Mouse (Mus musculus) c-Kit-positive CD71-negative TER-119-negative erythroid progenitor cells, embryonic 14.5 days (primary cell): Measurements from ENCODE around the gene Cacna2d3.

Source experiments
- DNase-seq: peaks from one replicate; pipeline ENCODE4 v3.0.0-alpha.2; 2013; ENCODE audit warnings: low read depth

Gene Cacna2d3

DNA sequence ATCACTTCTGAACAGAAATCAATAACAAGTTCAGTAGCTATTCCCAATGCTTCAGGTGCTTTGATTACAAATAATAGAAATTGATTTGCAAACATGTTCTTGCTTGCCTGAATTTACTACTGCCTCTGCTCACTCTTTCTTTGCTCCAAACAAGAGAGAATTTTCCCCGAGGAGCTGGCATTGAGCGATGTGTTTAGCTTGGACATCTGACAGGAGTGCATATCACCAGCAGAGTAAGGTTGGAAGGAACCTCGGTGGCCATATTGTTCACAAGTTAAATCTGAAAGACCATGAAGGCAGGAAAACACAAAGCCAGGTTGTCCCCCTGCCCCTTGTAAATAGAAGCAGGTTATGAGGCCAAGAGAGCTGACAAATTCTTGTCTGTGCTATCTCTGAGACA, 561.9 kb downstream of the Cacna2d3 start:
- no peak for DNase-seq

DNA sequence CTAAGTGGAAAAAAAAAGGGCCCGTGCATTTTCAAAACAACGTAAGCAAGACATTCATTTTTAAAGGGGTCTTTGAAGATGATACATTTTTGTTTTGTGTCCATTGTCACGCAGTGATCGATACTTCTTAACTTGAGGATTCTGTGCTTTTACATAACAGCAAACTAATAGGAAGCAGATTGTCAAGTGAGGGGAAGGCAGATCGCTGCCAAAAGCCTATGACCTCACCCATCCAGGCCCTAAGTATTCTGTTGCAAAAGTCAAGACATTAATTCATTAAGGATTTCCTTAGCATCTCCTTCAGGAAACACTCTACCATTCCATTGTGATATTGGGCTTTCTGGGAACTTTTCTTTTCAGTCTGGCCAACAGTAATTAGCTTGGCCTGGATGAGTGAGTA, 564.6 kb downstream of the Cacna2d3 start:
- DNase-seq = no peak

DNA sequence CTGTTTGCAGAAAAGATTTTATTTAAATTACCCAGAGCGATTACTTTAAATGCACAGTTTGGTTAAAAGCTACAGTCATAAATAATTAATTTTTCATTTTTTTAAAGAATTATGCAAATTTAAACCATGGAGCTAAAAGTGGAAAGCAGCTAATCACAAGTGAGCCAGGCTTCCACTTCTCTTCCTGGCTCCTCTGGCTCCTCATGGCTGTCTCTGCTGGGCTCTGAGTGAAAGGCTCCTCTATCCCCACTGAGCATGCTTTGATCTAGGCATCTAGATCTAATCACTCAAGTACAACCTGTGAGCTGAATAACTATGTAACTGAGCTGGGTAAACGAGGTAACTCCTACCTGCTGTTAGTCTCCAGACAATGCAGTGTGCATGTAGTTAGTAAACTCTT, 577.5 kb downstream of the Cacna2d3 start:
- no peak for DNase-seq

DNA sequence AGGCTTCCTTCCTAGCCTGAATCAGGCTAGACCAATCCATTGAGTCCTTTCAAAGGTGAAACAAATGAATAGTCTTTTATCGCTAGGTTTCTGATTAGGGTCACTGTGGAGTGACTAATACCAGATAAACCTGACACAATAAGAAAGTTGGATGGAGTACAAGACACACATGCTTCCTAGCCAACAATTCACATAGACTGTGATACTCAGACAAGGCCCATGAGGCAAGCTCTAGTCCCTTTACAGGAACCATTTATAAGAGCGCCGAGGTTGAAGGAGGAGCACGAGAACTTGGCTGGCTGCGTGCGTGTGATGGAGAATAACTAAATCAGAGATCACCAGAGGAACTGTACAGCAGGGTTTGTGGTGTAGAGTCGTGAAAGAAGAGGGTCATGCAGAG, 584.0 kb downstream of the Cacna2d3 start:
- no peak for DNase-seq

DNA sequence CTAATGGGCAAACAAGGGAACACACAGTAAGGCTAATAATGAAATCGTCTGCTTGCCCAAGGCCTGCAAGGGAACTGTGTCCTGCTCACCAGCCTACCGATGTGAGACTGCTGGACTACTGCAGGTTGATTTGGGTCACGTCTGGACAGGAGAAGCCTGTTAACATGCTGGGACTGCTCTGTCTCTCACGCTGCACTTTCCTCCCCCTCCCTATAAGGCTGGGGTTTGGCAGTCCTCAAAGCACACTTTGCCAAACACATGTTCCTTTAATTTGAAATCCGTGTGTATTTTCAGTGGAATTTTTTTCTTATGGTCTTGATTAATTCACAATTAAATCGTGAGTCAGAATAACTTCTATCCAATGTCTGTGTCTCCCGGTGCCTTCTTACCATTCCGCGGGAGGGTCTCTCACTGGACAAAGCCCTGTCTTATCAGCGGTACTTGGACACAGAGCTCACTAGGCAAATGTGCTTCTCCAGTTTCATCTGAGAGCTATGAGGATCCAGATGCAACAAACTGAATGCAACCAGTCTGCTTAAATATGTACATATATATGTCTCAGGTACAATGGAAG, 584.6 kb downstream of the Cacna2d3 start:
- DNase-seq = no peak

DNA sequence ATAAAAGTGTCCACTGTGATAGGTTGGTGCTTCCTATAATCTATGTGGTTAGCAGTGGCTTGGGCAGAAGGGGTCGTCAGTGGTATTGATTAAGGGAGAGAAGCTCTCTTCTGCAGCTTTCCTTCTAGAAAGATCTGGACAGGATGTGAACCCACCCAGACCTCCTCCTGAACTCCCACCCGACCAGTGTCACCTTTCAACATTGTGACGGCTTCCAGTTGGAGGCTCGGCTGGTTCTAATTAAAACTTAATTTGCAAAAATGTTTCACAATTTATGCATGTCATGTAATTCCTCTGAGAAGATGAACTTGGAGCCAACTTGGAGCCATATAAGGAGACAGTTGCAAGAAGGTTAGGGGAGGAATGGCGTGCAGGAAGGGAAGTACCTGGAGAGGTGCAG, 586.8 kb downstream of the Cacna2d3 start:
- DNase-seq = no peak

DNA sequence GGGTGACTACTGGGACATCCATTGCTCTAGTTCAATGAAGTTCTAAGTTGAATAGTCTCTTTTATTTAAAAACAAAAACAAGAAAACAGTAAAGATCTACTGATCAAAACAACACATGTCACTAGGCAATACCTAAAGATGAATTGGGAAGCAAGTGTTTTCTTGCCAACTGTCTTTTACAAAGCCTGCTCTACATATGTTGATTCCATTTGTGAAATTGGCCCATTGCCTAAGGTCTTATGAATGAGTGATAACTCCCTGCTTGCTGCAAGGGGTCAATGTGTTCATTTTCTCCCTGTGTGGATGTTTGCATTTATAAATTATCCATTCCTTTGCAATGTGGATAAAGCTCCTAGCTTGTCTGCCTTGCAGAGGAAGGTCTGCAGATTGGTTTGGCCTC, 591.2 kb downstream of the Cacna2d3 start:
- DNase-seq = no peak

DNA sequence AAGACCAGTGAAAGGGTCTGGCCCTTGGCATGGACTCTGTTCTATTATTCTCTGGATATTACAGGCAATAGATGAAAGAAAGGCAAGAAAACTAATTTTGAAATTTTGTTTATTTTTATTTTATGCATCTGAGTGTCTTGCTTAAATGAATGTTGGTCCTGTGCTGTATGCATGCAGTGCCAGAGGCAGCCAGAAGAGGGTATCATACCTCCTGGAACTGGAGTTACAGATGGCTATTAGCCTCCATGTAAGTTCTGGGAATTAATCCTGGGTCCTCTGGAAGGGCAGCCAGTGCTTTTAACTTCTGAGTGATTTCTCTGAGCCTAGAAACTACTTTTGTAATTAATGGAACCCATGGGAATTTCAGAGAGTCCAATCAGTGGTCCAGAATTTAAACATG, 597.8 kb downstream of the Cacna2d3 start:
- DNase-seq = no peak

DNA sequence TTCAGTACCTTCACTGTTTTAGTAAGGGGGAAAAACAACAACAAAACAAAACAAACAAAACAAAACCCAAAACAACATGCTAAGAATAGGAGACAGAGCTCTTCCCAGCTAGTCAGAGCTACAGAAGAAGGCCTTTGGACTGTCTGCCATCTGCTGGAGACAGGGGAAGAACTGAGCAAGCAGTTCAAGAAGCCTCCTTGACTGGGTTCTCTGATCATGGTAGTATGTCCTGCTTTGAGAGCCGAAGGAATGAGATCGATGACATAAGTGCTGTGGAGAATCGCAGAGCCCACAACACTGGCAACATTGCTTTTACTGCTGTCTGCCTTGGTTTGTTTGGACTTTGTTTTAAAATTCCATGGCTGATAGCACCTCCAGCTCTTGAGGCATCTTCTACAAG, 598.9 kb downstream of the Cacna2d3 start:
- DNase-seq = no peak

DNA sequence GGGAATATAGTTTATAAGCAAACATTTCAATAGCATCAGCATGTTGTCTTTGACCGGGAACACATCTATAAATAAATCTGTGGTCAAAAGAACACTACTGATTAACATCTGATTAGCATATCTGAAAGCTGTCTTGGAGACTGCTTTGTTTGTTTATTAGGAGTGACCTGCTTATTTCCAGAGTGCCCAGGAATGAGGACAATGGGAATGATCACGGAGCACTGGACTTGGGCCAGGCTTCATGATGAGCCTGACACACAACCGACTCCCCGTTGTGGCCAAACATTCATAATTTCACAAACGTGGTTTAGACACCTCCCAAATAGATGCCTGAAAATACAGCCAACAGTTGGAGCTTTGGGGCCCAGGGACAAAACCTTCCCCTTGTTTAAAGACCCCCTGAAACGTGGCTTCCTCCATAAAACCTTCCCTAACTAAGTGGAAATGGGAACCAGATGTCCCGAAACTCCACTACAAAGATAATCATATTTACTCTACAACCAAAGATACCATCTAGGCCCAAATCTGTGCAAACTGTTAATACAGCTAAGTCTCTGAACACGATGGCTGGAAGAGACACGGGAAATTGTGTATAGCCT, 607.7 kb downstream of the Cacna2d3 start:
- no peak for DNase-seq

DNA sequence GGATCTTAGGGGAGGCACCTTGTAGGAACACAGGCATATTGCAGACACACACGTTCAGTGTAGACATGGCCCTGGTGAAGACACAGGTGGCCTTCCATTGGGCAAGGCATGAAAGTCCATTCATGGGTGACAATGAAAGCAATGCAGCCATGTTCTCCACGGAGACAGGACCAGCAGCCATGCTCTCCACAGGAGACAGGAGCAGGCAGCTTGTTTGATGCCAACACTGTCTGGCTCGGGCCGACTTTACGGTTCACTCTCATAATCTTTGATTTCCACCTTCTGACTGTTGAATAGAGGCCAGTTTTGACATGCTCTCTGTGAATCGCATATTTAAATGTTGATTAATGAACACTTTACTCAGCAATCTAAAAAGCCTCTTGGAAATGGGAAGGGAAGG, 610.0 kb downstream of the Cacna2d3 start:
- DNase-seq = no peak

DNA sequence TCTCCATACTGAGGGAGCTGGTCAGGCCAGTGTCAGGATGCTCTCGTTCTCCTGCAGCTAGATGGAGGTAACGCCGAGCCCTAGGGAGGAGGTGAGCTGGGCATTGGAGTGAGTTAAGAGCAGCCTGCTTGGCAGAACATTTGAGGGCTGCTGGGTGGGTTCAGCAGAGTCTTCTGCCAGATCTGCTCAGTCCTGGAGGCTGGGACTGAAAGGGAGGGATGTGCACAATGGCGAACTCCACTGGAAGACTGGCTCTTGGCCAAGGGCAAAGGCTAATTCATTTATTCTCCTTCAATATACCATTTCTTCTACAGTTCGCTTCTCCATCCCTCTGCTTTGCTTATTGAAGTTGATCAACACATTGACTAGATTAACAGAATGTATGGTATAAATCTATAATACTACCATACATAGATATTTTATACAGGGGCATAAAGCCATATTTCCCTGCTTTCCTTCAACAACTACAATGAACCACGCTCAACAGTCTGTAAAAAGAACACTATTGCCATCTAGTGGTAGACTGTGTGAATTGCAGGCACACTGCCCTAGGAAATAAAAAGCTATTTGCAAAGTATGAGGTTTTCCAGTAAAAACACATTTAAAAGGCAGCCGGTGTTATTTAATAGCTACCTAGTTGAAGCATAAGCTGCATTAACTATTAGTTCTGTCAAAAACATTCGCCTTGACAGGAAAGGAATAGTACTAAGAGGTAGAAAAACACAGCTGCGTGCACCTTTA, 611.1 kb downstream of the Cacna2d3 start:
- peak; percentile 10 for DNase-seq

DNA sequence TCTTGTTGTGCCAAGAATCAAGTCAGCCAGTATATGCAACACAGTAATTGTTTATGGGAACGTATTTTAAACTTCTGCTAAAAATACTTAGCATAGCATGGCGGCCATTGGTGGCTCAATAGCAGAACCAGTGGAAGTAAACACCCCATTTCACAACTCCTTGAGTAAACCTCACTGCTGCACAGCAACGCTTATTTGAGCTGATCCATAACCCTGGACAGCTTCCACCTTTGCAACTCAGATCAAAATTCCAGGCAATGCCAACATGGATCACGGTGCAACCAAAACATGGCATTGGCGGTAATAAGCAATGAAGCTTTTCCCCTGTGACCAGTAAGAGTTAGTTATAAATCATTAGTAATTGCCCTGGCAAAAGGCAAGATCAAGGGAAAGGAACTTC, 614.2 kb downstream of the Cacna2d3 start:
- DNase-seq = no peak

DNA sequence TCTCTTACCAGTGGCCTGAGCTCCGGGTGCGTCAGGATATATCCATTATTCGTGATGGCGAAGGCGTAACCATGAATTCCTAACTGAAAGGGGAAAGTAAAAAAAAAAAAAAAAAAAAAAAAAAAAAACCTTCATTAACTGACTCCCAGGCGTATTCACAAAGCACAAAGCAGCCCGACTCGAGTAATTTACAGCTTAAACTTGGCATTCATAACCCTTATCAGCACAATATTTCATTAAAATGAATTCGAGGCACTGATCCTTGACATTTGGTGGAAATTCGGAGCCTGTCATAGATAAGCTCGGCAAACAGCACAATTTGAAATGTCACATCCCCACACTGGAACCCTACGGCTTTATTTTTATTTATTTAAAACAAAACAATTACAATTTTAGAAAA, 623.9 kb downstream of the Cacna2d3 start:
- DNase-seq = no peak

DNA sequence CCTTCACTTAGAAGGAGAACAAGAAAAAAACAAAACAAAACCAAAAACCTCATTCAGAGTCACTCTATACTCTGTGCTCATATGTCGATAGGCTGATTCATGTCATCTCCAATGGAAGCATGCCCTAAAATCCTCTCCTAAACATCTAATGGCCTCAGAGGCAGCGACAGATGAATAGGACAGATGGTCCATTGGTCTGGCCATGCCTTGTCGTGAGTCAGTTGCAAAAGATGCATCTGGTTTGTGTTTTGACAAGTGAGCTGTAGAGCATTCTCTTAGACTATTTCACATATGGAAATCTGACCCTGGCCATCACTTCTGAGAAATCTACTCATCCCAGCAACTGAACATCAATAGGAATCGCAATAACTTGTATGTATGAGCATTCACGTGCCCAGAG, 626.2 kb downstream of the Cacna2d3 start:
- DNase-seq = no peak

DNA sequence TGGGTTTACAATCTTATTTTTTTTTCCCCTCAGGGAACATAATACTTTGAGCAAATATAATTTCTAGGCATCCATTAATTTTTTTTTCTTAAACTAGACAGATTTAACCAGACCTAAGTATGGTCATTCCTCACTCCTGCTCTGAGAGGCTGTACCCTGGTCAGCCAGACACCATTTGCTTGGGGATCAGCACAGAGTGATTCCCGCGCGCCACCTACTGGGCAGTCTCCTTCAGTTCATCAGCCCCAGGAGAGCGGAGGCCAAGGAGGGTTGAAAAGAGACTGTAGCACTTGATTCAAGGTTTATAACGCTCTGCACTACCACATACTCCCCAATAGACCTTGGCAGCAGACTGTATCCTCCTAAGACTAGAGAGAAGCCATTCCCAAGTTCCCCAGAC, 631.6 kb downstream of the Cacna2d3 start:
- DNase-seq = peak; percentile 13

DNA sequence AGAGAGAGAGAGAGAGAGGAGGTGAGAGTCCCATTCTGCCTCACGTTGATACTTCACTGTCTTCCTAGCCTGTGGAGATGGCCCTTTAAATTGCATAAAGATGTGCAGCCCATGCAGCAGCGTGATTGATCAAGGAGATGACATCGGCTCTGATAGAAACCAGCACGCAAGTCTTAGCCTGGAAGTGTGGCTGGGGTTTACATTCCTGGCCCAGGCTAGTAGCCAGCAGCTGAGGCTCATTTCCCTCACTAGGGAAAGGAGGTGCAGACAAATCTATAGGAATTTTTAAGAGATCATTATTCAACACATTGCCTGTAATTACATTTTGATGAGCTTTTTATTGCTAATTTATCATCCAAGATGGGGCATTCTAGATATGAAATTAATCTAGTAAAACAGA, 635.1 kb downstream of the Cacna2d3 start:
- DNase-seq = no peak

DNA sequence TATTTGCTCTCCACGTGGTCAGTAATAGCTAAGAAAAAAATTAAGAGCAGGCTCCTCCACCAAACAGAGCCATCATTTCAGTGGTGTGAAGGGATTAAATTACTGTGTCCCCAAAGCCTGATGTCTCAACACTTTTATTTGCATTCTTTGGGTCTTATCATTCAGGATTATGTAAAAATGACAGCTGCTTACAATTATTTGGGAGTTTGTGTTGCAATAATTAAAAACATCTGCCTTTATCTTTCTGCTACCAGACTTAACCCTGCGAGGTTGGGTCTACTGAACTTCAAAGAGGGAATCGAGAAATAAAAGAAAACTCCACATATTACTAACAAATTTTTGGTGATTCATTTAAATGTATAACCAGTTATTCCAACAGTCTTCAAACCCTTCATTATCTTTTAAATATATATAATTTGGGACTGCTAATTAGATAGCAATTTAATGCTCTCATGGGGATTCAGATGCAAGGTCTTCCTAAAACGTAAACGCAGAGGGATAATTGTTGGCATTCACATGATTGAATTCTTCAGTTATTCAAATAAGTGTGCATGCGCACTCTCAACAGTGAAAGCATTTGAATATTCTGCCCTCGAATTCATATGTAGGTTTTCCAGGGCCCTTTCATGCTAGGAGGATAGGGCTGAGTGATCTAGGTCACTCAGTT, 636.0 kb downstream of the Cacna2d3 start:
- DNase-seq = no peak

DNA sequence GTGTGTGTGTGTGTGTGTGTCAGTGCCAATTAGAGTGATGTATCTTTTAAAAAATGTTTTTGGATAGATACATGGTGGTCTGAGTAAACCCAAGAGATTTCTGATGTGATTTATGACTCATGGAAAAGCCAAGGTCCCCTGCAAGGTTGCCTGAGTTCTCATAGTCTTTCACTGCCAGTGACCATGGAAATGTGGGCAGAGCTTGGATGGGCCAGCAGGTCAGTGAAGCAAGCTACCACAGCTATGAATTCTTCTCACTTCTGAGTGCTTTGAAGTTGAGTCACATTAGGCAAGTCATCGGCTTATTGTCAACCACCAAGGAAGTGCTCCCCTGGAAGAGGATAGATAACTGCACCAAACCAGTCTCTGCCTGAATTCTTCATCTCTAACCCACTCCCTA, 639.5 kb downstream of the Cacna2d3 start:
- DNase-seq = no peak

DNA sequence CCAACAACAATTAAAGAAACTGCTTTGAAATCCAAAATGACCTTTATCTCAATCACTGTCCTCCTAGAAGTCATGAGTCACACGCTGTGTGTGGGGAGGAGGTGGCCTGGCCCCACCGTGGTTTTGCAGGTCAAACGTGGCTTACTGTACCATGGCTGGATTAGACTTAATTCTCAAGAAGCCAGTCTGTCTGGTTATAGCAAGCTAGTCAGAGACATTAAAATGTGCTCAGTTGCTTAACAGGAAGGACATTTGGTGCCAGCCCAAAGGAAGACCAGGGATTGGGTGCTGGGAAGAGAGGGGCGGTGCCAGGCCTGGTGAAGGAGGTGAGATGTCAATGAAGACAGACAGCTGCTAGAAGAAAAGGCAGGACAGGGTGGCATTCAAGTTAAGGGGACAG, 641.0 kb downstream of the Cacna2d3 start:
- no peak for DNase-seq

DNA sequence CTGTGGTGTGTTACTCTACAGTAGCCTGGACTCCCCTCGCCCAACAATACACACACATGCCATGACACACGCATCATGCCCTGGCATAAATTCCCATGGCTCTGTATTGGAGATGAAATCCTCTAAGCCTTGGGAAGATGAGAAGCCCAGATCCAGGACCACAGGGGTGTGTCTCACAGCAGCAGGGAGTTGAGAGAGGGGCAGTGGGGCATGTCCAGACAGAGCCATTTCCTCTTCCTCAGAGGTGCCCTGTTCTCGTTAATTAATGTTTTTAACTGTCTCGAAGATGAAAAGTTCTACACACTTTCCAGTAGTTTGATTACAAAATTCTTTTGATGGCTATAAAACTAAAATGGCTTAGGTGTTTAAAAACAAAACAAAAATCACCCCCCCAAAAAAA, 641.4 kb downstream of the Cacna2d3 start:
- DNase-seq = no peak

DNA sequence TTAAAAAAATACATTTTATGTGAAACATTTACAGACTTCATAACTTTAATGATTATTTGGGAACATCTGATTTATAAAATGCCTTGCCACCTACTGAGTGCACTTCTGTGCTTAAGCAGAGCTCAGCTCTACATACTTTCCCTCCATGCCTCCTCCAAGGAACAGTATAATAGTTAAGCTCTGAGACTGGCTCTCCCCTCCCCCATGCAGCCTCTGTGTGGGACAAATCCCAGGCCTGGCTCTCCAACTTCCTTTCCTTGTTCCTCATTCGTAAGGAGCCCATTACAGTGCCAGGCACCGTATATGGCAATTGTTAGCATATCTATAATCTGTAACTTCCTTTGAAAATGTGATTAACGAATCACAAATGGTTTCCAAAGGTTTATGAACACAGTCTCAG, 644.2 kb downstream of the Cacna2d3 start:
- no peak for DNase-seq

DNA sequence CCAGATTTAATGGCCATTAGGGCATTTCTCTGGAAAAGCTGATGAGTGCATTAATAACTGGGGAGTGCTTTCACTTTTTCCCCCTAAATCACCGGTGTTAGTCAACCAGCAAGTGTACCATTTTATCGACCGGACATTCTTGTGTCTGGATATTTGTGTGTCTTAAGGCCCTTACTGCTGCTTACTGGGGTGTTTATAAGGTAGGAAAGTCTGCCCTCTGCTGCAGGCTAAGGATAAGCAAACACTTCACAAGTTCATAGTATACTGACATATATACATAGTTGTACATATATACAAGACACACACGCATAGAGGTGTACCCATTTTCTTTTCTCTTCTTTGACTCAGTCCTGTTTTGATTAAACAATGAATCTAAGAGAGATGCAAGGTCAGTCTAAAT, 647.9 kb downstream of the Cacna2d3 start:
- DNase-seq = no peak
